Mouse (Mus musculus) cerebellum, adult 11 months (tissue): ENCODE data around the gene Peg10.
"Not testable (repeated sequence)": the region's sequence is repeated elsewhere in the genome, so short reads cannot be mapped to it uniquely, and the experiment has no call there.

Experiments used
- DNase-seq: peaks from one replicate; pipeline ENCODE4 v3.0.0; 2022

Peg10 gene

GRCm38 (mm10) chr6:4751355-4751754, 4.2 kb downstream of the Peg10 start:
- DNase-seq, result no peak

GRCm38 (mm10) chr6:4754286-4754685, 7.2 kb downstream of the Peg10 start:
- DNase-seq, result no peak

- no peak for DNase-seq
These were observed 7.8 kb downstream of the Peg10 start for GRCm38 (mm10) chr6:4754886-4755285.

- DNase-seq, result not testable (repeated sequence)
These were observed 14.5 kb downstream of the Peg10 start for GRCm38 (mm10) chr6:4761415-4762142.

- DNase-seq, result no peak
These were observed 15.1 kb downstream of the Peg10 start for GRCm38 (mm10) chr6:4762252-4762651.

- no peak for DNase-seq
These were observed 49.2 kb downstream of the Peg10 start for GRCm38 (mm10) chr6:4796281-4796680.

- DNase-seq, result not testable (repeated sequence)
These were observed 50.2 kb downstream of the Peg10 start for GRCm38 (mm10) chr6:4797317-4797716.

GRCm38 (mm10) chr6:4798382-4798781, 51.3 kb downstream of the Peg10 start:
- DNase-seq, result no peak

- no peak for DNase-seq
These were observed 52.3 kb downstream of the Peg10 start for GRCm38 (mm10) chr6:4799359-4799758.

GRCm38 (mm10) chr6:4806981-4807380, 59.9 kb downstream of the Peg10 start:
- no peak for DNase-seq
